Mouse (Mus musculus) olfactory bulb, adult 2 months (tissue): Measurements from ENCODE around the gene Reck. TPM values are rescaled to one million over a fixed set of nuclear protein-coding genes. Genes with fewer than 3 reads are reported as not detected.

Source experiments
- H3K27ac ChIP-seq: fragments of 200-500 bp; 2 replicates; pipeline ENCODE4 v1.5.1; 2012; ENCODE audit warnings: low read depth, low read length; ENCODE audit not compliant: insufficient read depth
- H3K4me1 ChIP-seq: fragments of 200-500 bp; 2 replicates; pipeline ENCODE4 v1.6.1; 2012; ENCODE audit warnings: low read length; ENCODE audit not compliant: control insufficient read depth, insufficient read depth
- H3K4me3 ChIP-seq: fragments of 200-500 bp; 2 replicates; pipeline ENCODE4 v1.5.1; 2012; ENCODE audit warnings: mild to moderate bottlenecking, low read depth, low read length, moderate library complexity; ENCODE audit not compliant: insufficient read depth
- CTCF ChIP-seq: fragments of 200-500 bp; IDR thresholded peaks from 2 replicates; pipeline ENCODE4 v1.5.1; 2012; ENCODE audit warnings: low read depth, mild to moderate bottlenecking, low read length, moderate library complexity; ENCODE audit not compliant: insufficient read depth
- POLR2A ChIP-seq: fragments of 200-500 bp; IDR thresholded peaks from 2 replicates; pipeline ENCODE4 v1.6.1; 2012; ENCODE audit warnings: mild to moderate bottlenecking, low read depth, low read length, moderate library complexity; ENCODE audit not compliant: insufficient read depth
- WGBS: fragments of 180-500 bp; shearing (Covaris S2); methylation state at CpG from one replicate; pipeline ENCODE4 v1.1.7; 2018; 5-methylcytosine and 5-hydroxymethylcytosine counted together
- polyA plus RNA-seq: library from polyadenylated mRNA; stranded (reverse); fragments of >200 nt; gene quantifications from 2 replicates; pipeline ENCODE4 v1.2.4, GENCODE M21; 2012; ENCODE audit warnings: low replicate concordance; ENCODE audit not compliant: missing spikeins, insufficient read depth, insufficient read length

Gene Reck
- polyA plus RNA-seq, 1 experiment = not detected

- TF ChIP-seq CTCF (peak; percentile 66), POLR2A (no peak)
- WGBS = 10% methylated on average over 14 of the region's 14 CpGs
- no peak overlapping the region for H3K4me3 ChIP-seq
- H3K4me1 ChIP-seq = no peaks in the 10 kb centered on the region
- no peak overlapping the region for H3K27ac ChIP-seq
Measured at GRCm38 (mm10) chr4:43860744-43861519, 14.4 kb upstream of the Reck start.

- no peak overlapping the region for H3K4me3 ChIP-seq
- 70% methylated on average over 4 of the region's 4 CpGs for WGBS
- H3K4me1 ChIP-seq = no peaks in the 10 kb centered on the region
- no peak for TF ChIP-seq POLR2A
- no peak for TF ChIP-seq CTCF
- no peak overlapping the region for H3K27ac ChIP-seq
Measured at GRCm38 (mm10) chr4:43863298-43863697, 12.0 kb upstream of the Reck start.

- 92% methylated on average over 10 of the region's 10 CpGs for WGBS
- TF ChIP-seq POLR2A (no peak), CTCF (no peak)
- Histone ChIP-seq H3K4me3 (no peak overlapping the region), H3K4me1 (no peaks in the 10 kb centered on the region), H3K27ac (no peak overlapping the region)
Measured at GRCm38 (mm10) chr4:43869821-43870220, 5.5 kb upstream of the Reck start.

GRCm38 (mm10) chr4:43874501-43874900, 829 bp upstream of the Reck start:
- TF ChIP-seq POLR2A (no peak), CTCF (no peak)
- Histone ChIP-seq H3K27ac (no peak overlapping the region), H3K4me1 (no peaks in the 10 kb centered on the region; the same call in 1 of the 2 replicates), H3K4me3 (no peak overlapping the region)
- 41% methylated on average over 7 of the region's 7 CpGs for WGBS

GRCm38 (mm10) chr4:43875919-43876411, 635 bp downstream of the Reck start:
- 1% methylated on average over 20 of the region's 20 CpGs for WGBS
- no peak for TF ChIP-seq POLR2A
- TF ChIP-seq CTCF = no peak
- no peak overlapping the region for H3K27ac ChIP-seq

GRCm38 (mm10) chr4:43877230-43877629, 1.9 kb downstream of the Reck start:
- Histone ChIP-seq H3K27ac (no peak overlapping the region), H3K4me1 (no peaks in the 10 kb centered on the region; the same call in 1 of the 2 replicates), H3K4me3 (no peak overlapping the region)
- 98% methylated on average over 1 of the region's 1 CpGs for WGBS
- no peak for TF ChIP-seq POLR2A
- no peak for TF ChIP-seq CTCF

More at GRCm38 (mm10) chr4:43875919-43876411, 635 bp downstream of the Reck start:
- H3K4me1 ChIP-seq = no peaks in the 10 kb centered on the region; the same call in 1 of the 2 replicates
- peak overlapping the region; percentile 83 for H3K4me3 ChIP-seq

GRCm38 (mm10) chr4:43878121-43878776, 2.9 kb downstream of the Reck start:
- Histone ChIP-seq H3K4me3 (no peak overlapping the region), H3K27ac (no peak overlapping the region), H3K4me1 (no peaks in the 10 kb centered on the region; the same call in 1 of the 2 replicates)
- no peak for TF ChIP-seq POLR2A
- no peak for TF ChIP-seq CTCF
- WGBS = 62% methylated on average over 5 of the region's 5 CpGs

- Histone ChIP-seq H3K27ac (no peak overlapping the region), H3K4me1 (peaks cover 3% of the 10 kb centered on the region), H3K4me3 (no peak overlapping the region)
- 91% methylated on average over 6 of the region's 6 CpGs for WGBS
- TF ChIP-seq POLR2A = no peak
- no peak for TF ChIP-seq CTCF
Measured at GRCm38 (mm10) chr4:43879566-43879965, 4.2 kb downstream of the Reck start.

- 57% methylated on average over 4 of the region's 4 CpGs for WGBS
- TF ChIP-seq POLR2A = no peak
- no peak for TF ChIP-seq CTCF
- H3K4me3 ChIP-seq = no peak overlapping the region
- H3K4me1 ChIP-seq = peaks cover 5% of the 10 kb centered on the region
- H3K27ac ChIP-seq = no peak overlapping the region
Measured at GRCm38 (mm10) chr4:43884196-43884595, 8.9 kb downstream of the Reck start.
